Comparison of ENCODE assay signal across 9 mouse cellular contexts in genomic region chr9:62420261-62420917, GRCm38 (mm10).
DNase-seq lines count a peak whose midpoint lies in the region; ATAC-seq and TF ChIP-seq lines count a peak whose summit lies in the region.
"Had no signal": no experiment of that assay in that cellular context is flagged by ENCODE, and none has a peak within 500 bp of the region (broad histone marks: within the 10 kb centered on the region; RNA-seq: fewer than 3 reads in every experiment).

No protein-coding gene starts in this region.

- peak; percentile 39 for DNase-seq in gastrocnemius, adult 18-20 months (ENCODE audit: low spot score)
- DNase-seq in gastrocnemius, postnatal 10 days: no peak
- DNase-seq in ZHBTc4 (ENCODE audit: low read depth, low spot score): peak; percentile 59
- peak; percentile 46 to 66 for DNase-seq in lung, postnatal 4 days
- DNase-seq in T-cell, adult 2 months (ENCODE audit: low spot score): no peak
- no peak for DNase-seq in frontal cortex, postnatal 14 days (ENCODE audit: low spot score in 2 of 2)

- no peaks in the 10 kb centered on the region for H3K9me3 ChIP-seq in embryonic facial prominence, embryonic 15.5 days (replicated peaks)
- no peaks in the 10 kb centered on the region for H3K9me3 ChIP-seq in intestine, postnatal 0 days (ENCODE audit: control insufficient read depth)

- ATAC-seq in embryonic facial prominence, embryonic 15.5 days (ENCODE audit: insufficient number of reproducible peaks, low FRiP score, low TSS enrichment, low read depth): no peak
- no peak for ATAC-seq in intestine, postnatal 0 days

- WGBS in embryonic facial prominence, embryonic 15.5 days: 57% methylated on average over 10 of the region's 10 CpGs
- 64% methylated on average over 10 of the region's 10 CpGs for WGBS in intestine, postnatal 0 days

- H3K36me3 ChIP-seq in embryonic facial prominence, embryonic 15.5 days: no peaks in the 10 kb centered on the region
- H3K36me3 ChIP-seq in intestine, postnatal 0 days (ENCODE audit: control insufficient read depth, insufficient read depth): no peaks in the 10 kb centered on the region

- H3K9ac ChIP-seq in embryonic facial prominence, embryonic 15.5 days: no peak overlapping the region
- H3K9ac ChIP-seq in intestine, postnatal 0 days (ENCODE audit: low read depth, low read length): no peak overlapping the region

- H3K4me2 ChIP-seq in embryonic facial prominence, embryonic 15.5 days (replicated peaks): peak overlapping the region; percentile 27
- H3K4me2 ChIP-seq in intestine, postnatal 0 days (replicated peaks; ENCODE audit: low read depth): peak overlapping the region; percentile 69

- no peaks in the 10 kb centered on the region for H3K27me3 ChIP-seq in embryonic facial prominence, embryonic 15.5 days
- no peaks in the 10 kb centered on the region for H3K27me3 ChIP-seq in intestine, postnatal 0 days (replicated peaks; ENCODE audit: control insufficient read depth, insufficient read depth, low read length)
- H3K27me3 ChIP-seq: CH12.LX had no signal

- no peak overlapping the region for H3K4me3 ChIP-seq in embryonic facial prominence, embryonic 15.5 days (replicated peaks)
- 0 out of 2 replicates have a peak overlapping the region, but pooled peaks have one; percentile 26 for H3K4me3 ChIP-seq in intestine, postnatal 0 days (ENCODE audit: low read depth, low read length)

- no peak for TF ChIP-seq CTCF in intestine, postnatal 0 days (IDR thresholded peaks at IDR 0.05; ENCODE audit: low read depth)

- H3K4me1 ChIP-seq in embryonic facial prominence, embryonic 15.5 days: peaks cover 21% of the 10 kb centered on the region
- peaks cover 4% of the 10 kb centered on the region; the same call in 1 of the 2 replicates for H3K4me1 ChIP-seq in intestine, postnatal 0 days (replicated peaks; ENCODE audit: control insufficient read depth, insufficient read depth, low read length)

- no peak overlapping the region for H3K27ac ChIP-seq in embryonic facial prominence, embryonic 15.5 days (replicated peaks)
- H3K27ac ChIP-seq in intestine, postnatal 0 days (ENCODE audit: low read depth, low read length): peak overlapping the region; percentile 35; the same call in 1 of the 2 replicates

Comparison
In these comparisons a context has a peak if more than half of its experiments do, and no peak if none do; other contexts are left out.
1. DNase-seq: peak in gastrocnemius, adult 18-20 months (single experiment), ZHBTc4 (single experiment) and lung, postnatal 4 days (2 of 2); none in gastrocnemius, postnatal 10 days (single experiment), T-cell, adult 2 months (single experiment) and frontal cortex, postnatal 14 days (0 of 2).